Mouse (Mus musculus) CH12.LX (cell line): ENCODE data around the gene Rrp7a. TPM values are rescaled to one million over a fixed set of nuclear protein-coding genes. Genes with fewer than 3 reads are reported as not detected.

Experiments
- DNase-seq: peaks from one replicate; pipeline ENCODE4 v3.0.0-alpha.2; 2013; ENCODE audit errors: extremely low read depth
- H3K27ac ChIP-seq: 2 replicates; pipeline ENCODE4 v1.5.1; 2012; ENCODE audit warnings: low read depth, mild to moderate bottlenecking, control low read depth, moderate library complexity; ENCODE audit not compliant: insufficient read depth
- H3K27me3 ChIP-seq: replicated peaks from 2 replicates; pipeline ENCODE3; 2012; ENCODE audit warnings: inconsistent platforms
- H3K36me3 ChIP-seq, 2 experiments: replicated peaks in 1 of 2; 2 replicates each; pipeline versions ENCODE3 to v1.6.1; 2012; ENCODE audit warnings: inconsistent platforms in 1 of 2, low read length in 1 of 2, mild to moderate bottlenecking in 1 of 2, mixed read lengths in 1 of 2, moderate library complexity in 1 of 2; ENCODE audit not compliant: control insufficient read depth in 1 of 2, insufficient read depth in 1 of 2
- H3K4me1 ChIP-seq, 2 experiments: 2 replicates each; pipeline ENCODE4 v1.6.1; 2012; ENCODE audit warnings: inconsistent platforms in 1 of 2, moderate library complexity in 1 of 2; ENCODE audit not compliant: insufficient read depth in 2 of 2, control insufficient read depth in 1 of 2
- H3K4me2 ChIP-seq: 2 replicates; pipeline ENCODE4 v1.6.1; 2012; ENCODE audit warnings: low read depth, mild to moderate bottlenecking, control low read depth; ENCODE audit not compliant: poor library complexity, insufficient read depth, severe bottlenecking
- H3K4me3 ChIP-seq, 3 experiments: fragments of 150-350 bp in 1 of 3; sonication (generic) in 1 of 3; replicated peaks in 1 of 3; 2 replicates each; pipeline versions ENCODE3 to v1.5.1; 2011 to 2012; ENCODE audit warnings: low read depth in 2 of 3, low read length in 2 of 3, mild to moderate bottlenecking in 2 of 3, moderate library complexity in 2 of 3, control low read depth in 1 of 3, improper control_type of control experiment in 1 of 3, inconsistent platforms in 1 of 3, mixed read lengths in 1 of 3; ENCODE audit not compliant: poor library complexity in 1 of 3
- H3K79me2 ChIP-seq: replicated peaks from 2 replicates; pipeline ENCODE4 v1.6.1; 2012; ENCODE audit warnings: mild to moderate bottlenecking, moderate library complexity; ENCODE audit not compliant: control insufficient read depth, poor library complexity, insufficient read depth, severe bottlenecking; ENCODE audit errors: extremely low read depth
- H3K9ac ChIP-seq: 2 replicates; pipeline ENCODE4 v1.6.1; 2012; ENCODE audit warnings: low read depth, mild to moderate bottlenecking, control low read depth, moderate library complexity; ENCODE audit not compliant: insufficient read depth
- H3K9me3 ChIP-seq: replicated peaks from 2 replicates; pipeline ENCODE3; 2012; ENCODE audit warnings: low read length, inconsistent platforms, mixed read lengths
- BHLHE40 ChIP-seq: IDR thresholded peaks from 2 replicates; pipeline ENCODE4 v1.6.1; 2011; ENCODE audit warnings: mild to moderate bottlenecking, low read depth, low read length, improper control_type of control experiment
- CHD1 ChIP-seq: IDR thresholded peaks from 2 replicates; pipeline ENCODE4 v1.6.1; 2012; ENCODE audit warnings: low read depth, low read length, improper control_type of control experiment, inconsistent platforms
- CHD2 ChIP-seq: IDR thresholded peaks from 2 replicates; pipeline ENCODE4 v1.6.1; 2011; ENCODE audit warnings: low read length, improper control_type of control experiment
- CTCF ChIP-seq, 2 experiments: IDR thresholded peaks in 1 of 2; conservative IDR thresholded peaks in 1 of 2; 2 replicates each; pipeline ENCODE4 v1.5.1; 2011 to 2012; ENCODE audit warnings: low read depth in 2 of 2, low read length in 2 of 2, improper control_type of control experiment in 1 of 2, inconsistent platforms in 1 of 2, mild to moderate bottlenecking in 1 of 2, moderate library complexity in 1 of 2
- E2F4 ChIP-seq: IDR thresholded peaks from 2 replicates; pipeline ENCODE4 v1.6.1; 2011; ENCODE audit warnings: low read depth, low read length, improper control_type of control experiment; ENCODE audit not compliant: insufficient replicate concordance
- ELF1 ChIP-seq: IDR thresholded peaks from 2 replicates; pipeline ENCODE4 v1.6.1; 2014; ENCODE audit warnings: low read depth, mild to moderate bottlenecking, inconsistent platforms, low read length, improper control_type of control experiment
- EP300 ChIP-seq: IDR thresholded peaks from 2 replicates; pipeline ENCODE4 v1.6.1; 2011; ENCODE audit warnings: low read length, improper control_type of control experiment
- ETS1 ChIP-seq: conservative IDR thresholded peaks from 2 replicates; pipeline ENCODE4 v1.6.1; 2012; ENCODE audit warnings: low read depth, mild to moderate bottlenecking, inconsistent platforms, low read length, improper control_type of control experiment, moderate library complexity
- GABPA ChIP-seq: IDR thresholded peaks from 2 replicates; pipeline ENCODE4 v1.6.1; 2012; ENCODE audit warnings: low read depth, low read length, improper control_type of control experiment, inconsistent platforms; ENCODE audit not compliant: insufficient replicate concordance
- HCFC1 ChIP-seq: IDR thresholded peaks from 2 replicates; pipeline ENCODE4 v1.6.1; 2012; ENCODE audit warnings: low read depth, mild to moderate bottlenecking, inconsistent platforms, low read length, improper control_type of control experiment
- IRF4 ChIP-seq: IDR thresholded peaks from 2 replicates; pipeline ENCODE4 v1.6.1; 2014; ENCODE audit warnings: low read depth, mild to moderate bottlenecking, inconsistent platforms, low read length, improper control_type of control experiment
- JUN ChIP-seq: IDR thresholded peaks from 2 replicates; pipeline ENCODE4 v1.6.1; 2011; ENCODE audit warnings: low read depth, mild to moderate bottlenecking, low read length, improper control_type of control experiment, moderate library complexity; ENCODE audit not compliant: insufficient read depth
- JUND ChIP-seq: conservative IDR thresholded peaks from 2 replicates; pipeline ENCODE4 v1.6.1; 2011; ENCODE audit warnings: low read depth, low read length, improper control_type of control experiment
- KAT2A ChIP-seq: IDR thresholded peaks from 2 replicates; pipeline ENCODE4 v1.6.1; 2012; ENCODE audit warnings: low read length, improper control_type of control experiment, inconsistent platforms; ENCODE audit not compliant: insufficient replicate concordance
- MAFK ChIP-seq: IDR thresholded peaks from 2 replicates; pipeline ENCODE4 v1.6.1; 2011; ENCODE audit warnings: low read length, improper control_type of control experiment; ENCODE audit not compliant: insufficient replicate concordance
- MAX ChIP-seq: IDR thresholded peaks from 2 replicates; pipeline ENCODE4 v1.6.1; 2011; ENCODE audit warnings: low read length, improper control_type of control experiment
- MAZ ChIP-seq: IDR thresholded peaks from 2 replicates; pipeline ENCODE4 v1.6.1; 2012; ENCODE audit warnings: low read depth, mild to moderate bottlenecking, inconsistent platforms, low read length, improper control_type of control experiment, moderate library complexity
- MEF2A ChIP-seq: IDR thresholded peaks from 2 replicates; pipeline ENCODE4 v1.6.1; 2014; ENCODE audit warnings: low read depth, mild to moderate bottlenecking, inconsistent platforms, low read length, improper control_type of control experiment, borderline replicate concordance
- MXI1 ChIP-seq: IDR thresholded peaks from 2 replicates; pipeline ENCODE4 v1.6.1; 2011; ENCODE audit warnings: mild to moderate bottlenecking, low read depth, low read length, improper control_type of control experiment
- MYC ChIP-seq: IDR thresholded peaks from 2 replicates; pipeline ENCODE4 v1.6.1; 2011; ENCODE audit warnings: low read depth, mild to moderate bottlenecking, improper control_type of control experiment, low read length
- NELFE ChIP-seq: IDR thresholded peaks from 2 replicates; pipeline ENCODE4 v1.6.1; 2011; ENCODE audit warnings: low read depth, low read length, improper control_type of control experiment
- NRF1 ChIP-seq: IDR thresholded peaks from 2 replicates; pipeline ENCODE4 v1.6.1; 2014; ENCODE audit warnings: low read depth, mild to moderate bottlenecking, inconsistent platforms, low read length, improper control_type of control experiment, moderate library complexity
- PAX5 ChIP-seq: IDR thresholded peaks from 2 replicates; pipeline ENCODE4 v1.6.1; 2012; ENCODE audit warnings: low read length, inconsistent platforms, mixed read lengths
- POLR2A ChIP-seq: IDR thresholded peaks from 2 replicates; pipeline ENCODE4 v1.6.1; 2011; ENCODE audit warnings: low read depth, mild to moderate bottlenecking, improper control_type of control experiment, low read length
- POLR2AphosphoS2 ChIP-seq: IDR thresholded peaks from 2 replicates; pipeline ENCODE4 v1.6.1; 2011; ENCODE audit warnings: low read depth, low read length, improper control_type of control experiment
- RAD21 ChIP-seq: IDR thresholded peaks from 2 replicates; pipeline ENCODE4 v1.6.1; 2011; ENCODE audit warnings: low read depth, mild to moderate bottlenecking, low read length, improper control_type of control experiment, moderate library complexity
- RCOR1 ChIP-seq: conservative IDR thresholded peaks from 2 replicates; pipeline ENCODE4 v1.6.1; 2012; ENCODE audit warnings: low read depth, mild to moderate bottlenecking, inconsistent platforms, low read length, improper control_type of control experiment
- SIN3A ChIP-seq: IDR thresholded peaks from 2 replicates; pipeline ENCODE4 v1.6.1; 2012; ENCODE audit warnings: low read length, improper control_type of control experiment, inconsistent platforms
- SMC3 ChIP-seq: IDR thresholded peaks from 2 replicates; pipeline ENCODE4 v1.6.1; 2011; ENCODE audit warnings: low read depth, low read length, improper control_type of control experiment
- TBP ChIP-seq: conservative IDR thresholded peaks from 2 replicates; pipeline ENCODE4 v1.6.1; 2011; ENCODE audit warnings: low read depth, low read length, improper control_type of control experiment
- TCF12 ChIP-seq: IDR thresholded peaks from 2 replicates; pipeline ENCODE4 v1.6.1; 2014; ENCODE audit warnings: low read depth, mild to moderate bottlenecking, inconsistent platforms, low read length, improper control_type of control experiment
- UBTF ChIP-seq: IDR thresholded peaks from 2 replicates; pipeline ENCODE4 v1.6.1; 2012; ENCODE audit warnings: low read depth, mild to moderate bottlenecking, inconsistent platforms, low read length, improper control_type of control experiment, moderate library complexity
- USF1 ChIP-seq: IDR thresholded peaks from 2 replicates; pipeline ENCODE4 v1.6.1; 2014; ENCODE audit warnings: low read depth, mild to moderate bottlenecking, inconsistent platforms, low read length, improper control_type of control experiment
- USF2 ChIP-seq: conservative IDR thresholded peaks from 2 replicates; pipeline ENCODE4 v1.6.1; 2011; ENCODE audit warnings: low read depth, low read length, improper control_type of control experiment
- ZC3H11A ChIP-seq: IDR thresholded peaks from 2 replicates; pipeline ENCODE4 v1.6.1; 2012; ENCODE audit warnings: low read depth, mild to moderate bottlenecking, inconsistent platforms, low read length, improper control_type of control experiment
- ZKSCAN1 ChIP-seq: IDR thresholded peaks from 2 replicates; pipeline ENCODE4 v1.6.1; 2012; ENCODE audit warnings: low read depth, inconsistent platforms, low read length, improper control_type of control experiment, borderline replicate concordance
- ZMIZ1 ChIP-seq: IDR thresholded peaks from 2 replicates; pipeline ENCODE4 v1.6.1; 2012; ENCODE audit warnings: low read depth, mild to moderate bottlenecking, inconsistent platforms, low read length, improper control_type of control experiment
- ZNF384 ChIP-seq: IDR thresholded peaks from 2 replicates; pipeline ENCODE4 v1.6.1; 2012; ENCODE audit warnings: low read depth, low read length, improper control_type of control experiment, inconsistent platforms
- dilution Hi-C: fragments of 300-500 bp; cut with MboI; formaldehyde crosslinking; loops from 2 replicates; pipeline ENCODE4 v1.14.3; 2020; ENCODE audit warnings: low sequenced_read_pairs; ENCODE audit not compliant: extremely low pct_unique_long_range_greater_than_20kb, extremely low pct_ligation_motif_present
- in situ Hi-C: fragments of 300-500 bp; cut with MboI; formaldehyde crosslinking; loops from 3 replicates; pipeline ENCODE4 v1.14.3; 2019; ENCODE audit warnings: low sequenced_read_pairs, low pct_ligation_motif_present, low pct_unique_long_range_greater_than_20kb, mixed read lengths
- polyA plus RNA-seq: library from polyadenylated mRNA; unstranded; fragments of >175 nt; gene quantifications from 2 replicates; pipeline ENCODE4 v1.2.1, GENCODE M21; 2012; ENCODE audit warnings: low read depth; ENCODE audit not compliant: insufficient read length
- total RNA-seq, 2 experiments: library from RNA; depleted of rRNA; stranded (reverse); fragments of 300-350 nt in 1 of 2; fragments of >200 nt in 1 of 2; gene quantifications; 2 replicates each; pipeline ENCODE4 v1.2.3; 2012 to 2014

Rrp7a gene
- total RNA-seq (2012; rRNA removed), result 156 and 180 TPM in 2 replicates
- total RNA-seq (2014; rRNA removed), result 111 and 126 TPM in 2 replicates
- polyA plus RNA-seq, result 262 and 284 TPM in 2 replicates

DNA sequence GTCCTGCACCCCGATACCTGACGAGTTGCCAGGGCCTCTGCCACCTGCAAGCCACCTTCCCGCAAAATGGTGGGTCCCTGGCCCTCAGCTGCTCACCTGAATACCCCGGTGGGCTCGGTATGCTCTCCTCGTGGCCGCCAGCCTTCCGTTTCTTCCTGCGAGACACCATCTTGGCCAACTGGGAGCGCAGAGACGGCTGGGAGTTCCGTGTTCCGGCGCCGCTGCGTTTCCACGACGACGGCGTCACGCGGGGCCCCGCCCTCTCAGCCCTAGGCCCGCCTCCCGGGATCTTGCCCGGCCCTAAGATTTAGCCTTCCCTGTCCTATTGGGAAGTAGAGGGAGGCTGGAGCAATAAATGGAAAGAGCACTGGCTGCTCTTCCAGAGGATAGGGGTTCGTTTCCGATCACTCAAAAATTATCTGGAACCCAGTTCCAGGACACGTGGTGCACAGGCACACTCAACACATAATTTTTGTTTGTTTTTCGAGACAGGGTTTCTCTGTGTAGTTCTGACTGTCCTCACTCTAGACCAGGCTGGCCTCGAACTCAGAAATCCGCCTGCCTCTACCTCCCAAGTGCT is at the start of gene Rrp7a:
TSS of gene Rrp7a (minus strand) at position 236 of the 580 bp plus-strand sequence.
- peak within 1 kb of the TSS; percentile 90 to 96 (median 92) for H3K4me3 ChIP-seq
- TF ChIP-seq NRF1, result no peak
- peak; percentile 90 for TF ChIP-seq POLR2A
- peak; percentile 57; the same call in 1 of the 2 replicates for TF ChIP-seq TBP
- TF ChIP-seq ZKSCAN1, result no peak
- TF ChIP-seq CHD1, result no peak
- TF ChIP-seq BHLHE40, result no peak
- TF ChIP-seq TCF12, result peak; percentile 81
- TF ChIP-seq RAD21, result no peak
- TF ChIP-seq KAT2A, result 0 out of 2 replicates have a peak, but pooled peaks have one; percentile 27
- TF ChIP-seq USF1, result peak; percentile 48; the same call in 1 of the 2 replicates
- peak; percentile 80 for TF ChIP-seq HCFC1
- no peak for TF ChIP-seq EP300
- peak; percentile 45; the same call in 1 of the 2 replicates for TF ChIP-seq MYC
- no peak for TF ChIP-seq SMC3
- TF ChIP-seq PAX5, result no peak
- TF ChIP-seq SIN3A, result peak; percentile 98
- TF ChIP-seq ELF1, result peak; percentile 96
- no peak for TF ChIP-seq IRF4
- peak; percentile 62; the same call in 1 of the 2 replicates for TF ChIP-seq POLR2AphosphoS2
- no peak for TF ChIP-seq MAZ
- TF ChIP-seq MXI1, result peak; percentile 91
- no peak for TF ChIP-seq E2F4
- TF ChIP-seq CHD2, result no peak
- no peak for TF ChIP-seq UBTF
- TF ChIP-seq CTCF (conservative IDR thresholded peaks at IDR 0.05 in 1 of 2, IDR thresholded peaks at IDR 0.05 in 1 of 2; ENCODE audit: low read depth in 2 of 2, low read length in 2 of 2), result no peak
- TF ChIP-seq ETS1, result no peak
- TF ChIP-seq USF2, result no peak
- no peak for TF ChIP-seq JUN
- TF ChIP-seq ZC3H11A, result no peak
- TF ChIP-seq ZNF384, result no peak
- TF ChIP-seq ZMIZ1, result peak; percentile 50; the same call in 1 of the 2 replicates
- peak; percentile 79 for TF ChIP-seq NELFE
- no peak for TF ChIP-seq MAFK
- TF ChIP-seq MAX, result no peak; the same call in 1 of the 2 replicates
- TF ChIP-seq JUND, result no peak
- TF ChIP-seq RCOR1, result no peak
- no peak for TF ChIP-seq GABPA
- no peak for TF ChIP-seq MEF2A
- DNase-seq, result peak; percentile 80
- H3K79me2 ChIP-seq, result peaks cover 28% of the 10 kb centered on the region
- peaks cover 0 to 12% of the 10 kb centered on the region in 2 experiments; a peak in 2 of 4 replicates for H3K4me1 ChIP-seq
- H3K27me3 ChIP-seq, result no peaks in the 10 kb centered on the region
- dilution Hi-C loops, result no loop called here
- H3K9ac ChIP-seq, result peak within 1 kb of the TSS; percentile 85
- in situ Hi-C loops, result no loop called here
- H3K36me3 ChIP-seq, result peaks cover 48 to 68% of the 10 kb centered on the region in 2 experiments
- H3K9me3 ChIP-seq, result no peaks in the 10 kb centered on the region
- peak within 1 kb of the TSS; percentile 52; the same call in 1 of the 2 replicates for H3K4me2 ChIP-seq
- H3K27ac ChIP-seq, result peak within 1 kb of the TSS; percentile 84
